Mouse (Mus musculus): ENCODE data around the gene Zcchc24. TPM values are rescaled to one million over a fixed set of nuclear protein-coding genes. Genes with fewer than 3 reads are reported as not detected.

Zcchc24 gene
- polyA plus RNA-seq, 1 experiment, result 122 TPM

- H3K4me3 ChIP-seq (ENCODE audit: insufficient read depth, low read length), result no peak overlapping the region
- H3K4me1 ChIP-seq (ENCODE audit: control insufficient read depth, insufficient read depth, low read length), result peaks cover 7% of the 10 kb centered on the region
- TF ChIP-seq CTCF (IDR thresholded peaks at IDR 0.05; ENCODE audit: borderline replicate concordance, insufficient read depth, low read length) (no peak), POLR2A (IDR thresholded peaks at IDR 0.05; ENCODE audit: low read depth, low read length) (peak; percentile 18; the same call in 1 of the 2 replicates)
- peak overlapping the region; percentile 70 for H3K27ac ChIP-seq (ENCODE audit: insufficient read depth, low read length)
Observed at GRCm38 (mm10) chr14:25795561-25796174, 26.8 kb upstream of the Zcchc24 start.

GRCm38 (mm10) chr14:25795067-25795466 is 26.2 kb upstream of the Zcchc24 start:
- TF ChIP-seq POLR2A (IDR thresholded peaks at IDR 0.05; ENCODE audit: low read depth, low read length) (no peak), CTCF (IDR thresholded peaks at IDR 0.05; ENCODE audit: borderline replicate concordance, insufficient read depth, low read length) (no peak)
- H3K27ac ChIP-seq (ENCODE audit: insufficient read depth, low read length), result peak overlapping the region; percentile 70
- H3K4me3 ChIP-seq (ENCODE audit: insufficient read depth, low read length), result no peak overlapping the region
- H3K4me1 ChIP-seq (ENCODE audit: control insufficient read depth, insufficient read depth, low read length), result peaks cover 7% of the 10 kb centered on the region

DNA sequence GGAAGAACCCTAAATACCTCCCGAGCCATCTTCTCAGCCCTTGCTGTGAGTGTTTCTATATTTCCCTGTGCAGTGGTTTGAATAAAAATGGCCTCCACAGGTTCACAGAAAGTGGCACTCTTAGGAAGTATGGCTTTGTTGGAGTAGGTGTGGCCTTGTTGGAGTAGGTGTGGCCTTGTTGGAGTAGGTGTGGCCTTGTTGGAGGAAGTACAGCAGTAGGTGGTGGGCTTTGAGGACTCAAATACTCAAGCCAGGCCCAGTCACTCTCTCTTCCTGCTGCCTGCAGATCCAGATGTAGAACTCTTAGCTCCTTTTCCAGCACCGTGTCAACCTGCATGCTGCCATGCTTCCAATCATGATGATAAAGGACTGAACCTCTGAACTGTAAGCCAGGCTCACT is 25.5 kb upstream of the Zcchc24 start:
- TF ChIP-seq POLR2A (IDR thresholded peaks at IDR 0.05; ENCODE audit: low read depth, low read length), result no peak
- no peak for TF ChIP-seq CTCF (IDR thresholded peaks at IDR 0.05; ENCODE audit: borderline replicate concordance, insufficient read depth, low read length)
- H3K4me3 ChIP-seq (ENCODE audit: insufficient read depth, low read length), result no peak overlapping the region

GRCm38 (mm10) chr14:25790768-25791302 is 22.0 kb upstream of the Zcchc24 start:
- H3K27ac ChIP-seq (ENCODE audit: insufficient read depth, low read length), result peak overlapping the region; percentile 55

More for the DNA sequence above, 25.5 kb upstream of the Zcchc24 start:
- no peak overlapping the region for H3K27ac ChIP-seq (ENCODE audit: insufficient read depth, low read length)
- peaks cover 10% of the 10 kb centered on the region for H3K4me1 ChIP-seq (ENCODE audit: control insufficient read depth, insufficient read depth, low read length)

DNA sequence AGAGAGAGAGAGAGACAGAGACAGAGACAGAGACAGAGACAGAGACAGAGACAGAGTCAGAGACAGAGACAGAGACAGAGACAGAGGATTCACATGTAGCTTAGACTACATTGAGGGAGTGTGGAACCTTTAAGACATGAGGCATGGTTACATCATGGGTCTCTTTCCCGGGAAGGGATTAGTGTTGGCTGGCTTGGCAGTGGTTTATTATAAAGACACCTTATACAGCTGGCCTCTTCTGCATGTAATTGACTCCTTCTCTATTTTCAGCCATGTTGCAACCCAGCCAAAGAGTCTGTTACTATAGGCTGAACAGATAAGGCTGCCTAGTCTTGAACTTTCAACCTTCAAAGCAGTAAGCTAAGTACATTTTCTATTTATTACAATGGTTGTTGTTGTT is 21.1 kb upstream of the Zcchc24 start:
- TF ChIP-seq CTCF (IDR thresholded peaks at IDR 0.05; ENCODE audit: borderline replicate concordance, insufficient read depth, low read length) (no peak), POLR2A (IDR thresholded peaks at IDR 0.05; ENCODE audit: low read depth, low read length) (no peak)
- H3K4me1 ChIP-seq (ENCODE audit: control insufficient read depth, insufficient read depth, low read length), result peaks cover 15% of the 10 kb centered on the region
- H3K27ac ChIP-seq (ENCODE audit: insufficient read depth, low read length), result no peak overlapping the region
- H3K4me3 ChIP-seq (ENCODE audit: insufficient read depth, low read length), result no peak overlapping the region

More at GRCm38 (mm10) chr14:25790768-25791302, 22.0 kb upstream of the Zcchc24 start:
- no peak overlapping the region for H3K4me3 ChIP-seq (ENCODE audit: insufficient read depth, low read length)
- TF ChIP-seq CTCF (IDR thresholded peaks at IDR 0.05; ENCODE audit: borderline replicate concordance, insufficient read depth, low read length) (no peak), POLR2A (IDR thresholded peaks at IDR 0.05; ENCODE audit: low read depth, low read length) (peak; percentile 55; the same call in 1 of the 2 replicates)
- peaks cover 19% of the 10 kb centered on the region for H3K4me1 ChIP-seq (ENCODE audit: control insufficient read depth, insufficient read depth, low read length)

DNA sequence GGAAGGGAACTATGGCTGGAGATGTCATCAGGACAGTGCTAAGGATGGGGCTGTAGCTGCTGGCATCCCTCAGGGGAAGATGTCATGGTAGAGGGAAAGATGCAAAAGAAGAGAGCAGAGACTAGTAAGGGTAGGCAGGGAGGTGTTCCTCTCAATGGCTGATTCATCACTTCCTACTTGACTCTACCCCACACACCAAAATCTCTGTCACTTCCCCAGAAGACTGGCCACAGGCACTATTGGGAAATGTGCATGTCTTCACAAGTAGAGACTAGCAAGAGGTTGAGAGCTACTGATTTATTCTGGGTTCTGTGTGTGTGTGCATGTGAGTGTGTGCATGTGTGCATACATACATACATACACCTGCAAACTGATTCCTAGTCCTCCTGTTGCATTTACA is 20.4 kb upstream of the Zcchc24 start:
- no peak for TF ChIP-seq POLR2A (IDR thresholded peaks at IDR 0.05; ENCODE audit: low read depth, low read length)

DNA sequence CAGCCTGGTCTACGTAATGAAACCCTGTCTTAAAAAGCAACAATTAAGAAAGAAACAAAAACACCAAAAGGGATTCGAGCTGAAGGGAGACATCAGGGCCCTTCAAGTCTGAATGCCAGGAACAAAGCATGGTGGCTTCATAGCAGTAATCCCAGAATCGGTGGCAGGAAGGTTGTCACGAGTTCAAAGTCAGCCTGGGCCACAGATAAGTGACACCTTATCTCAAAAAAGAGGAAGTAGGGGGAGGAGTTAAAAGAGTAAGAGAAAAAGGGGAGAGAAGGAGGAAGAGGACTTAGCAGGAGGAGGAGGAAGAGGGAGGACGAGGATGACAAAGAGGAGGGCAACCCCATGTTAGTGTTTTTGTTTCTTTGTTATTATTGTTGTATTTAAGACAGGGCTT is 19.4 kb upstream of the Zcchc24 start:
- no peak overlapping the region for H3K4me3 ChIP-seq (ENCODE audit: insufficient read depth, low read length)
- peaks cover 15% of the 10 kb centered on the region for H3K4me1 ChIP-seq (ENCODE audit: control insufficient read depth, insufficient read depth, low read length)
- TF ChIP-seq POLR2A (IDR thresholded peaks at IDR 0.05; ENCODE audit: low read depth, low read length) (no peak), CTCF (IDR thresholded peaks at IDR 0.05; ENCODE audit: borderline replicate concordance, insufficient read depth, low read length) (no peak)
- peak overlapping the region; percentile 90; the same call in 1 of the 2 replicates for H3K27ac ChIP-seq (ENCODE audit: insufficient read depth, low read length)

More for the DNA sequence above, 20.4 kb upstream of the Zcchc24 start:
- Histone ChIP-seq H3K4me3 (ENCODE audit: insufficient read depth, low read length) (no peak overlapping the region), H3K4me1 (ENCODE audit: control insufficient read depth, insufficient read depth, low read length) (peaks cover 15% of the 10 kb centered on the region), H3K27ac (ENCODE audit: insufficient read depth, low read length) (0 out of 2 replicates have a peak overlapping the region, but pooled peaks have one; percentile 14)

- H3K4me1 ChIP-seq (ENCODE audit: control insufficient read depth, insufficient read depth, low read length), result peaks cover 15% of the 10 kb centered on the region
- no peak overlapping the region for H3K4me3 ChIP-seq (ENCODE audit: insufficient read depth, low read length)
- no peak for TF ChIP-seq POLR2A (IDR thresholded peaks at IDR 0.05; ENCODE audit: low read depth, low read length)
- TF ChIP-seq CTCF (IDR thresholded peaks at IDR 0.05; ENCODE audit: borderline replicate concordance, insufficient read depth, low read length), result no peak
- H3K27ac ChIP-seq (ENCODE audit: insufficient read depth, low read length), result peak overlapping the region; percentile 90
Observed at GRCm38 (mm10) chr14:25787387-25787910, 18.6 kb upstream of the Zcchc24 start.

- peak overlapping the region; percentile 90 for H3K27ac ChIP-seq (ENCODE audit: insufficient read depth, low read length)
- TF ChIP-seq CTCF (IDR thresholded peaks at IDR 0.05; ENCODE audit: borderline replicate concordance, insufficient read depth, low read length), result no peak
- no peak for TF ChIP-seq POLR2A (IDR thresholded peaks at IDR 0.05; ENCODE audit: low read depth, low read length)
Observed at GRCm38 (mm10) chr14:25786959-25787358, 18.1 kb upstream of the Zcchc24 start.

GRCm38 (mm10) chr14:25785210-25785609 is 16.4 kb upstream of the Zcchc24 start:
- peaks cover 17% of the 10 kb centered on the region for H3K4me1 ChIP-seq (ENCODE audit: control insufficient read depth, insufficient read depth, low read length)
- no peak for TF ChIP-seq CTCF (IDR thresholded peaks at IDR 0.05; ENCODE audit: borderline replicate concordance, insufficient read depth, low read length)
- no peak for TF ChIP-seq POLR2A (IDR thresholded peaks at IDR 0.05; ENCODE audit: low read depth, low read length)
- H3K4me3 ChIP-seq (ENCODE audit: insufficient read depth, low read length), result no peak overlapping the region
- no peak overlapping the region for H3K27ac ChIP-seq (ENCODE audit: insufficient read depth, low read length)

More at GRCm38 (mm10) chr14:25786959-25787358, 18.1 kb upstream of the Zcchc24 start:
- Histone ChIP-seq H3K4me1 (ENCODE audit: control insufficient read depth, insufficient read depth, low read length) (peaks cover 15% of the 10 kb centered on the region), H3K4me3 (ENCODE audit: insufficient read depth, low read length) (no peak overlapping the region)
